Mouse (Mus musculus) ES-Bruce4 (cell line): ENCODE results near the gene Gm28305.

Experiments
- CTCF ChIP-seq: IDR thresholded peaks from one replicate; pipeline ENCODE4 v1.8.1; 2011; ENCODE audit warnings: low read depth, low read length
- EP300 ChIP-seq: IDR thresholded peaks from 2 replicates; pipeline ENCODE4 v1.6.1; 2011; ENCODE audit warnings: low read depth, low read length; ENCODE audit not compliant: insufficient read depth
- POLR2A ChIP-seq: IDR thresholded peaks from one replicate; pipeline ENCODE4 v1.8.1; 2011; ENCODE audit warnings: low read length; ENCODE audit not compliant: insufficient read depth

GRCm38 (mm10) chr9:104078780-104079179 lies 38.3 kb downstream of the Gm28305 start:
- TF ChIP-seq CTCF (no peak), EP300 (no peak), POLR2A (no peak)
